Mouse (Mus musculus) limb, embryonic 13.5 days (tissue): ENCODE measurements around the gene Rtp3. TPM values are rescaled to one million over a fixed set of nuclear protein-coding genes. Genes with fewer than 3 reads are reported as not detected.

Experiments
- ATAC-seq: fragments of 200-750 bp; cut with Nextera tagmentation; 2 replicates; pipeline ENCODE4 v1.8.0; 2017; ENCODE audit warnings: low read depth, moderate number of reproducible peaks, moderate TSS enrichment; ENCODE audit not compliant: low FRiP score
- H3K27ac ChIP-seq: fragments of 300-500 bp; sonication (generic); 2 replicates; pipeline ENCODE4 v1.5.1; 2015; ENCODE audit warnings: inconsistent platforms, mild to moderate bottlenecking, moderate library complexity
- H3K27me3 ChIP-seq: fragments of 300-500 bp; sonication (generic); 2 replicates; pipeline ENCODE4 v1.6.1; 2015; ENCODE audit warnings: mild to moderate bottlenecking, inconsistent platforms
- H3K36me3 ChIP-seq: fragments of 300-500 bp; sonication (generic); 2 replicates; pipeline ENCODE4 v1.6.1; 2015; ENCODE audit warnings: inconsistent platforms, mild to moderate bottlenecking, moderate library complexity
- H3K4me1 ChIP-seq: fragments of 300-500 bp; sonication (generic); 2 replicates; pipeline ENCODE4 v1.6.1; 2015; ENCODE audit warnings: inconsistent platforms
- H3K4me2 ChIP-seq: fragments of 300-500 bp; sonication (generic); replicated peaks from 2 replicates; pipeline ENCODE4 v1.6.1; 2015; ENCODE audit warnings: inconsistent platforms, mild to moderate bottlenecking, moderate library complexity
- H3K4me3 ChIP-seq: fragments of 300-500 bp; sonication (generic); 2 replicates; pipeline ENCODE4 v1.5.1; 2015; ENCODE audit warnings: moderate library complexity, mild to moderate bottlenecking, inconsistent platforms
- H3K9ac ChIP-seq: fragments of 300-500 bp; sonication (generic); 2 replicates; pipeline ENCODE4 v1.6.1; 2015; ENCODE audit warnings: mild to moderate bottlenecking, inconsistent platforms
- H3K9me3 ChIP-seq: fragments of 300-500 bp; sonication (generic); 2 replicates; pipeline ENCODE4 v1.6.1; 2016; ENCODE audit warnings: inconsistent platforms
- WGBS: fragments of 180-500 bp; shearing (Covaris S2); methylation state at CpG from one replicate; pipeline ENCODE4 v1.1.7; 2015; 5-methylcytosine and 5-hydroxymethylcytosine counted together
- polyA plus RNA-seq: library from polyadenylated mRNA; unstranded; fragments of >200 nt; fragmentation: Nextera tagmentation; extraction: Ambion mirVana; gene quantifications from 2 replicates; pipeline ENCODE4 v1.2.1, GENCODE M21; 2015

Gene Rtp3
- polyA plus RNA-seq, 1 experiment from 2014 or later, result not detected

- ATAC-seq, result no peak
- Histone ChIP-seq H3K27ac (no peak overlapping the region), H3K9ac (no peak overlapping the region), H3K9me3 (no peaks in the 10 kb centered on the region), H3K4me2 (no peak overlapping the region), H3K27me3 (no peaks in the 10 kb centered on the region), H3K36me3 (no peaks in the 10 kb centered on the region), H3K4me3 (no peak overlapping the region), H3K4me1 (no peaks in the 10 kb centered on the region)
- 81% methylated on average over 7 of the region's 7 CpGs for WGBS
Measured at GRCm38 (mm10) chr9:110935941-110936340, 54.4 kb downstream of the Rtp3 start.

Other genes with a start within 250 kb of the Rtp3 start
- 3.5 and 4.8 TPM in 2 replicates for gene Myl3, start 248.7 kb downstream of the Rtp3 start, polyA plus RNA-seq
- gene Pth1r, start 243.4 kb downstream of the Rtp3 start, polyA plus RNA-seq, result 91.1 and 97.7 TPM in 2 replicates
- not detected in 2 replicates for gene Prss42, start 192.4 kb downstream of the Rtp3 start, polyA plus RNA-seq
- gene Prss44, start 176.6 kb downstream of the Rtp3 start, polyA plus RNA-seq, result not detected in 2 replicates
- not detected in 2 replicates for gene Prss43, start 163.9 kb downstream of the Rtp3 start, polyA plus RNA-seq
- not detected in 2 replicates for gene Prss45, start 156.0 kb downstream of the Rtp3 start, polyA plus RNA-seq
- not detected in 2 replicates for gene Prss46, start 146.1 kb downstream of the Rtp3 start, polyA plus RNA-seq
- 0.31 and 0.38 TPM in 2 replicates for gene Prss50, start 132.6 kb downstream of the Rtp3 start, polyA plus RNA-seq
- 1.3 and 1.4 TPM in 2 replicates for gene Als2cl, start 110.7 kb downstream of the Rtp3 start, polyA plus RNA-seq
- gene Tmie, start 110.5 kb downstream of the Rtp3 start, polyA plus RNA-seq, result 1.1 and 1.2 TPM in 2 replicates
- gene Fam240a, start 73.7 kb downstream of the Rtp3 start, polyA plus RNA-seq, result not detected in 2 replicates
- gene Tdgf1, start 44.4 kb downstream of the Rtp3 start, polyA plus RNA-seq, result 0.11 and 0.13 TPM in 2 replicates
- gene Lrrc2, start 39.0 kb downstream of the Rtp3 start, polyA plus RNA-seq, result 0.05 TPM in 1 of 2 replicates, not detected in the other
- 0.69 and 0.73 TPM in 2 replicates for gene Ltf, start 28.7 kb upstream of the Rtp3 start, polyA plus RNA-seq
- gene Ccrl2, start 66.9 kb upstream of the Rtp3 start, polyA plus RNA-seq, result 0.33 and 0.68 TPM in 2 replicates
- gene Lrrfip2, start 127.0 kb upstream of the Rtp3 start, polyA plus RNA-seq, result 37.2 and 39.8 TPM in 2 replicates